Mouse (Mus musculus) T-cell, adult 2 months (primary cell): ENCODE measurements around the gene Dlx3.

Experiments used
- DNase-seq: peaks from one replicate; pipeline ENCODE4 v3.0.0; 2022; ENCODE audit warnings: low spot score

Gene Dlx3

DNA sequence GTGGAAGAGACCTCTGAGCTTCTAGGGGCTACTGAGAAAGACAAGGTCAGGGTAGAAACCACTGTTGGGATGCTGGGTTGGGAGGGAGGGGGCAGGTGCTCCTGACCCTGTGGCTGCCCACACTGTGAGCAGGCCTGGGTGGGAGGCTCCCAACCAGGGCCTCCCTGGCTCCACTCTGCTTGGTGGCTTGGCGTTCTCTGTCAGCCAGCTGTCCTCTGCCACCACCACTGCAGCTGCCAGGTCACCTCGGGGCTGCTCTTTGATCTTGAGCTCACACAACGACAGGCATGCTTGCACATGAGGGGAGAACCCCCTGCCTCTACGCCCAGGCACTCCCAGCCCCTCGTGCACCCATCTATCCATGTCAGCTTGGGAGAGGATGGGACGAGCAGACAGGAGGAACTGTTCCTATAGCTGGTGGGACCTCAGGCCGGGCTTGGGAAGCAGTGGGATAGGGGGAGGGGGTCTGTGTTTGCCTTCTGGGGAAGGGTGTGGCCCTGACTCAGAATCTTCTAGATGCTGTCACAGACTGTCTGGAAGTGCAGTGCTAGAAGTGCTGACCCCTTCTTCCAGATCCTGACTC, 5.5 kb downstream of the Dlx3 start:
- no peak for DNase-seq

DNA sequence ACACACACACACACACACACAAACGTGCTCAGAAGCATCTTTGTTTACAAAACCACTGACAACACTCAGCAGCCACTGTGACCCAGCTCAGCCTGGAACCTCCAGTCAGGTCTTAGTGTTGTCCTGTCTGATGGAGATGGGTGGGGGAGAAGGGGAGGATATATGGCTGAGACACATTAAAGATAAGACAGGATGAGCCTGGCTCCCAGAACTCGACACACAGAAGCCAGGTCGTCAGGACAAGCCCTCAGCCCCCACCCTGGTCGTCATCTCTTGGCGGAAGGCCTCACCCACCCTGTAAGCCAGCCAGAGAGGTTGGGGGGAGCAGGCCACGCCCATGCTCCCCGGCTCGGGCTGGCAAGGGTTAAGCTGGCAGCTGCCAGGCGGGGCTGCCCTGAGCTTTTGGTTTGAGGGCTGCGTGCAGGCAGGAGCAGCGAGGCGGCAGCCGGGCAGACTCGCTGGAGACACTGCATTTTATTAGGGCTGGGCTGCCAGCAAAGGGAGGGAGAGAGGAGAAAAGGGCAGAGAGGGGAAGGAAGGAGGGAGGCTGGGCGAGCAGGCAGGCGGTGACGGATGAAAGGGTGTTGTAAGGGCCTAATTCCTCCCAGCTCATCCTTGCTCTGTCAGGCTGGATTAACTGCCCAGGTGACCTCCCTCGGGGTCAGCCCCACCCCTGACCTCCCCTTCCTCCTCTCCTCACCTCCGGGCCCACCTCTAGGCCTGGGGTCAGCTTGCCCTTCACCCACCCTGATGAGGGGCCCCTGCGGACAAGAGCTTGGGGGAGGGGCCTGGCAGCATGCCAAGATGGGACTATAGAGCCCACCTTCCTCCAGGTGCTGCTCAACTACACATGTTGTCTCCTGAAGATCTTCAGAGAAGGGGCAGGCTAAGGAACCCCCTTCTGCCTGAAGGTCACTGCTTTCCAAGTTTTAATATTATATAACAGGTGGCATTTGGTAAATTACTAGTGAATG, 6.6 kb downstream of the Dlx3 start:
- no peak for DNase-seq

DNA sequence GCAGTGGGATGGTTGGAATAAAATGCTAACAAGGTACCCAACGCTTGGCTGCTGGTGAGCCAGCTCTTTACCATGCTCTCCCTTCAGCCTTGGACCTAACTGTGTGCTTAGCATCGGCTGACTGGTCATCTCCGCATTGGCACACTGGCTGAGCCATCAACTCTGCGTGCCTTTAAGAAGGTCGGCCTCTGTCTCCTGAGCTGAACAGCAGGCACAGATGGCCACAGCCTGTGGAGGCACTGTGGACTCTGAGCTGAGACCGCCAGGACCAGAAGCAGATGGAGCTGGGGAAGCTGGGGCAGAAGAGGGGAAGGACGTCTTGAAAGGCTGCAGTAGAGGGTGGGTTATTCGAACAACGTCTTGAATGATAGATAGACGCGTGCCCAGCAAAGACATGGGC, 8.4 kb downstream of the Dlx3 start:
- DNase-seq, result no peak

DNA sequence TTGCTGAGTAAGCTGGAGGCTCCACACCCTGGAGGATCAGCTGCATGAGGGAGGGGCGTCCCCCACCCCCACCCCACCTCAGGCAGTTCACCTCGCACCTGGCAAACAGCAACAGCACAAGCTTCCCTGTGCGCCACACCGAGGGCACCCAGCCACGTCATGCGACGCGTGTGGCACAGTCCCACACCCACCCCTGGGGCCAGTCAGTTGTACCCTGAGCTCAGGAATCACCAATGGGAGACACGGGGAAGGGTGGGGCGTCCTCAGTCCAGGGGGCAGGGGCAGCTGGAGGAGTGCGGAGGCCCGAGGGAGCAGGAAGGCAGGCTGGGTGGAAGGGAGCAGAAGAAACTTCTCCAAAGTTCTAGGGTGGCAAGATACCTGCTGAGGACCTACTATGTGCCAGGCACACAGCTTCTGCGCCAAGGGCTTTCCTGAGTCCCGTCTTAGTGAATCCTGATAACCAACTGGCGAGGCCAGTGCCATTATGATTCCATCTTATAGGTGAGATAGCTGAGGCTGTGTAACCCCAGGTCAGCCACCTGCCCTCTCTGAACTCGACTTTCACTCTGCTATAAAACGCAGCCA, 10.8 kb downstream of the Dlx3 start:
- no peak for DNase-seq

DNA sequence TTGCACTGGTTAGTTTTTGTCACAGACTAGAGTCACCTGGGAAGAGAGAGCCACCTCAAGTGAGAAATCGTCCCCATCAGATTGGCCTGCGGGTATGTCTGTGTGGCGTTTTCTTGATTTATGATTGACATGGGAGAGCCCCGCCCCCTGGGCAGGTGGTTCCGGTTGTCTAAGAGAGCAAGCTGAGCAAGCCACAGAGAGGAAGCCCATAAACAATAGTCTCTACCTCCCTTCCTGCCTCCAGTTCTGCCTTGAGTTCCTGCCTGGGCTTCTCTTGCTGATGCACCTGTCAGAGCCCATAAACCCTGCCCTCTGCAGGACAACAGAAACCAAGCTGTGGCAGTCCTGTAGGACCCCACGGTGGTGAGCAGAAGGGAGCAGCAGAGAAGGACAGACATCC, 13.4 kb downstream of the Dlx3 start:
- DNase-seq, result no peak

DNA sequence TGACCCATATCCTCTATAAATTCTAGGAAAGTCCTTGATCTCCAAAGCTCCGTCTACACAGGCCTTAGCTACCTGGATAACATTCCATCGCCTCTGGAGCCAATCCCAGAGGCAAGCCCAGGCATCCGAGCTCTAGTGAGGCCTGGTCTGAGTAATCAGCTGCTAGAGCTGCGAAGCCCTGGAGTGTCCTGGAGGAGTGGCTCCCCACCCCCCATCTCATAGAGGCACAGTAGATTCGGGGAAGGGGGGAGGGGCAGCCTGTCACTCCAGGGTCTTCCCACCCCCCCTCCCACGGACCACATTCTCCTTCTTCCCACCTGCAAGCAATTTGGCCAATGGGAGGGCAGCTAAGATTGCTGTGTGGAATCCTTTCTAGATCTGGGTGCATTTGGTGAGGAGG, 17.4 kb downstream of the Dlx3 start:
- no peak for DNase-seq

DNA sequence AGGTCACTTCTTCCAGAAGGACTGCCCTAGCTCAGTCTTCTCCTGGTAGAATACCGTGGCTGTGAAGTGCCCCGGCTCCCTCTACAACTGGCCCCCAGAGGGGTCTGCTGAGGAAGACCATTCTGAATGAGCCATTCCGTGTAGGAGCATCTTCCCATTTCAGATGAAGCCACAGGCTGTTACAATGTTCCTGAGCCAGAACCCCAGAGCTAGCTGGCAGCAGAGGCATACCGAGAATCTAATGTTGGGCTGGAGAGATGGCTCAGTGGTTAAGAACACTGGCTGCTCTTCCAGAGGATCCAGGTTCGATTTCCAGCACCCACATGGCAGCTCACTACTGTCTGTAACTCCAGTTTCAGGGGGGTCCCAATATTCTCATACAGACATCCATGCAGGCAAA, 20.0 kb downstream of the Dlx3 start:
- DNase-seq, result no peak

DNA sequence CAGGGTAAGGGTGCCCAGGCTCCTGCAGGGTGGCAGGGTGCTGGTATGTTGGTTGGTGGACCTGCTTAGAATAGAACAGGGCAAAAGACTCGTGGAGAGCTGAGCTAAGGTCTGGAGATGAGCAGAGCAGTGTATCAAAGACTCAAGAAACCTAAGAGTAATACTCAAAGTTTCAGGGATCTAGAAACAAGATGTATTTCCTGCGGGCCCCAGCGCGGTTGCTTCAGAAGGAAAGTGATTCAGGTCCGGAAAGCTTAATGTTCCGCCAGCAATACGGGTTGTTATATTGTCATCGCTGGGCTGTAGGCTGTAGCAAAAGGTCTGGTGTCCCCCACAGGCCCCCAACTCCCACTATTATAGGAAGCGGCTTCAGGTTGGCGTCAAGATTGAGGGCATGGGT, 22.3 kb downstream of the Dlx3 start:
- no peak for DNase-seq

DNA sequence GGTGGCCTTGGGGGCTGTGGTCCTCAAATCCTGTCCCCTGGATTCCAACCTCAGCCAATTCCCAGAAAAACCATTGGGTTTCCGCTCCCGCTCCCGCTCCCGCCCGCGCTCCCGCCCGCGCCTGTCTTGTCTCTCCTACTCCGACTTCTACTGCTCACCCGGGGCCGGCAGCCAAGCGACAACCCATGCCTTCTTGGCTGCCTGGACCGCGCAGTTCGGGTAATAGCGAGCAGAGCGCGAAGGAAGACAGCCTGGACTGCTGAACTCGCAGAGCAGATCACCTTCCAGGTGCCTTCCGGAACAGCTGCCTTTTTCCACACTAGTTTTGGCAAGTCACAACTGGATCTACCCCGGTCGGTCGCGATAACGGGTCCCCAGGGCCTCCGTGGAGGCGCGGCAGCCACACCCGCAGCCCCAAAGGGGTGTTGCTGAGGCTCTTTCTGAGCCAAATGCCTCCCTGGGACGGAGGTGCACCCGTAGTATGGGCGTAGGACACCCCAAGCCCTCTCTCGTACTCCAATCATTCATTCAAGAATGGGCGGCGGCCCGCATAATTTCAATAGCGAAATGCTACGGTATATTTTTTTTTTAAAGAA, 23.2 kb downstream of the Dlx3 start:
- no peak for DNase-seq

DNA sequence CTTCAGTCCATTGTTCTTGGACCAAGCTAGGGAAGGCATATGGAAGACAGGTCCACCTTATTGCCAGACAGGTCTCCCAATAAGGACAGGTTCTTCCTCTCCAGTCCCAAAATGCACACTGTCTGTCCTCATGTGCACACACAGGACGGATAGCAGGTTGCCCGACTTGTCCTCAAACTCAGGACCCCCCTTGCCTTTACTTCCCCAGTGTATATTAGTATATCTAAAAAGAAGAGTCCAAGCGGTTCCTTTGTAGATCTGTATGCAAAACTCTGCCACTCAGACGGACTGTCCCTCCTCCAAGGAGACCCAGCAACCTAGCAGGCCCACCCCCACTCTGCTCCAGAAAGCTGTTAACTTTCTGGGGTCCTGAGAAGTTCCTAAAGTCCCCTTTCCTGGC, 23.7 kb downstream of the Dlx3 start:
- DNase-seq, result no peak

DNA sequence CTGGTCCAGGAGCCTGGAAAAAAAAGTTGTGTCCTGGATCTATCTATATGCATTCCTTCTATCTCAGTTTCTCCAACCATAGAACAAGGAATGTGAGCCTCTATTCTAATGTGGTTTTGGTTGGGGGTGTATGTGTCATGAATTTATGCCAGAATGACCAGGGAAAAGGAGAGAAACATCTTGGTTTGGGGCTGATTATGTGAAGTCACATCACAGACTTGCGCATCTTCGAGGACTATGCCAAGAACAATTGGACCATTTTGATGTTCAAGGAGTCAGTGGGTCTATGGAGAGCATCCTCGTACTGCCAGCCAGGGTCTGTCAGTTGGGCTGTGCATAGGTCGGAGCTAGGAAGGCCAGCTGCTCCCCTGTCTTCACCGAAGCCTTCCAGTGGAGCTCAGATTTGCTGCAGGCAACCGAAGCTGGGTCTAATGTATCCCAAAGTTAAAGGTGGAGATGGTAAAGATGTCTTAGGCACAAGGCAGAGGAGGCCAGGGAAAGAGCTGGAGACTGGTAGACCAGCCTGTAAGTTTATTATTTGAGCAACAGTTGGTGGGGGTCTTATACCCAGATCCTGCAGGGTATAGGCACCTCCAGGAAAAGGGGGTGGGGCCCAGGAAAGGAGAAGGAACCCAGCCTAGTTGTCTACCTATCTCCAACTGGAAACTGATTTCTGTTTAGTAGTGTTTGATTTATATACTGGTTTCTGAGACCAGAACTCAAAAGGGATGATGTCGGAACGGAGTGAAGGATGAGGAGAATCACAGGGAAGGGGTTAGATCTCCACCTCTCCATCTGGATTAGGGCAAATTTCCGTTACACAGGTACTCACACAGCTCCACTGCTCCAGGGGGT, 24.4 kb downstream of the Dlx3 start:
- no peak for DNase-seq

DNA sequence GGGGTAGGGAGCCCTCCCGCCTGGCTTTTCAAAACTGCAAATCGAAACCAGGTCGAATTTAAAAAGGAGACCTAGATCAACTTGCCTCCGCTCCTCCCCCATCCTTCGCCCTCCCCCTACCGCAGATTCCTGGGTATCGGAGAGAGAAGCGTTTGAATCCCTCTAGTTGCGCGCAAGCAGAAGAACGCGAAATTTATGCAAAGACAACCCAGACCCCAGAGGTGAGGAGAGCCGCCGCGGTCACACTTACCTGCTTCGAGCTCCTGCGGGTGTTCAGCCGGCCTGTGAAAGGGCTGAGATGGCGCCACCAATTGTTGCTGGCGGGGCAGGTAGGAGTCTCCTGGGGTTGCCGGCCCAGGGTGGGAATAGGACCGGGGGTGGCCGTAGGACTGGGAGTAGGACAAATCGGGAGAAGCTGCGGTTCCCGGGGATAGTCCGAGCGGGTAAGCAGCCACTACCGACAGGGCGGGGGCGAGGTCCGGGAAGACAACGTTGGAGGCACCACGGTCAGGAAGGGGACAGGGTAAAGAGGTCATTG, 25.1 kb downstream of the Dlx3 start:
- no peak for DNase-seq

DNA sequence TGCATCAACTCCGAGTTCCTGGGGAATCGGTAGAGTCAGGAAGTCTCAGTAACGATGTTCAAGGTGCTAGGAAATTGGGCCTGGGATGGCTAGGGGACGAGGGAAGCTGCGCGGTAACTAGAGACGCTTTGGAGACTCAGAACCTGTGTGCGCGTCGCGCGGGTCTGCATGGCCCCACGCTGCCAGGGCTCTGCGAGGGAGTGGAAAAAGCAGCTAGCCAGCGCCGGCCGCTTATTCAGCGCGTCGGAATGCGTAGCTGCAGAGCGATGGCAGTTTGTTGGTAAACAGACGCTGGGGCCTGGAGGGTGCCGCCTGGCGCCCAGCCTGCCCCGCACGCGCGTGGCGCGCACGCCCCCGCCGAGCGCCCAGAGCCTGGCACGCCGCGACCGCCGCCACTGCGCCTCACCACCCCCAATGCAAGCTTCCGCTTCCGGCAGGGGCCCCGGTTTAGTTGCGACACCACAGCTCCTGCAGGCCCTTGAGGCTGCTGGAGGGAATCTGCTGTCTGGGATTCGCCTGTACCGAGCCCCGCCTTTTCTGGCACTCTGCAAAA, 26.0 kb downstream of the Dlx3 start, which contains the start of gene Dlx4:
Gene Dlx4, minus strand, starts transcription at position 413 of the 553 bp plus-strand sequence.
- DNase-seq, result peak; percentile 29

DNA sequence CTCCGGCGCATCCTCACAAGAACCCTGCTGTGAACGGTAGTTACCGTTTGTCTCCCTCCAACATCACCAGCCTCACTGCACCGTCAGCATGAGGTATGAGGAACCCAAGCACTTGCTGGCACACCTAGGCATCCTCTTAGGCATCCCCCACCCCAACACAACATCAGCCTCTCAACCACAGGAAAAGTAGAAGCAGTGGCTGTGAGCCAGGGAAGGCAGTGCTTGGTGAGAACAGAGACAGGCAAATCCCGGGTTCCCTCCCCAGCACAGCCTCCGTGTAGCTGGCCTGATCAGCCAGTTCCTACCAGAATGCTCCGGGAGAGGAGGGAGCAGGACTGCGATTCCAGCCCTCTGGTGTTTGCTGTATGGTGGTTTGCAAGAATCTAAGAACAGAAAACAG, 28.8 kb downstream of the Dlx3 start:
- DNase-seq, result no peak

DNA sequence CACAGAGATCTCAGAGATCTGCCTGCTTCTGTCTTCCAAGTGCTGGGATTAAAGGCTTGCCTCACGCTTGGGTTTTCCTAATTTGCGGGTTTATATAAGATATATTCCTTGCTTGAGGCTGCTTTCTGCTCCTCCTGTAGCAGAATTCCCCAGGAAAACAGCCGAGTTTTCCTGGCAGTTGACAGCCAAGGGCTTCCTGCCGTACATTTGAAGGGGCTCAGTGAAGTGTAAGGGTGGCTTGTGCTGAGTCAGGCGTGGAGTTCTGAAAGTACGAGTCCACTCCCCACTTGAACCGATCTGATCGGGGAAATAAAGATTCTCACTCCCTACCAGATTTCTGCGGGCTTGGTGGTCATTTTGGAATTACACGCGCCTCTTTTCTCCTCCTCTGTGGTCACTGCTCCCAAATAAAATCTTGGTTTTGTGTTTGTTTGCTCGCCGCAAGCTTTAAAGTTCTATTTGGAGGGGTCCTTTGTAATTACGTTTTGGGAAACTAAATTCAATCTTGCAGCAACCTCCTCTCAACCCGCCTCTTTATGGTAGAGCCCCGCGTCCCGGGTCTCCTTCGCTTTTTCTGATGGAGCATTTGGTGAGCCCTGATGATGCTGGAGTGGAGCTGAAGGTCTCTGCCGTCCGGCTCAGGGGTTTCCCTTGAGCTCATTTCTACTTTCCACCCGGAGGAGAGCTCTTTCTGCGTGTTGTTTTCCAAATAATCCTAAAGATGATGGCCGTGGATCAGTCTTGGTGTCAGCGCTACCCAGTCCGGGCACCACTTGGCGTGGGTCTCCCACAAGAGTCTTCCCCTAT, 29.7 kb downstream of the Dlx3 start:
- no peak for DNase-seq

DNA sequence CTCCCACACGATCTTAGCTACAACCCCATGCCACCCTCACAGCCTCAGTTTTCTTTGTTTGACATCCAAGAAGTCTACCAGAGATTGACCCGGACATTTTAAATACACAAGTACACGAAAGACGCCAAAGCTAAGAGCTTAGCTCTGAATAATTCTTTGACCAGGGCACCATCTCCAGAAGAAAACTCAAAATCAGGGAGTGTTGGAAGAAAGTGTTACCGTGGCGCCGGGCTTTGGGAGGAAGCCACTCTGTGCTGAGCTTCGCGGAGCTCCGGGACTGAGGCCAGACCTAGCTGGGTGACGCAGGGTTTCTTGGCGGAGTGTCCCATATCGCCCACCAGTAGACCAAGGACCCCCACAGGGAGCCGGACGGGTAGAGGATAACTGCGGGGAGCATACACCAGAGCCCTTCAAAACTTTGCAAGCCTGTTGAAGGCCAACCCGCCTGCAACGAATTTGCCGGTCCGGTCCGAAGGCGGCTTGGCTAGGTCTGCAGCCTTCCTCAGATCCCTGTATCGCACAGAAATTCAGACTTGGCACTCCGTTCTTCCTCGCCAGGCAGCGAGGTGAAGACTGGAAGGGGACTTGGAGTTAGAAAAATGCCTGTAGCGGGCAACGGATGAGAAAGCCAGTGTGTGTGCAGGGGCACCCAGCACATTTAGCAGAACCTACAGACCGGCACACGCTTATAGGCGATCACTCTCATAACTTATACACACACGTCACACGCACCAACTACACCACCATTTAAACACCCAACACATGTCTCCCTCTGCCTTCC, 30.5 kb downstream of the Dlx3 start:
- DNase-seq, result no peak

DNA sequence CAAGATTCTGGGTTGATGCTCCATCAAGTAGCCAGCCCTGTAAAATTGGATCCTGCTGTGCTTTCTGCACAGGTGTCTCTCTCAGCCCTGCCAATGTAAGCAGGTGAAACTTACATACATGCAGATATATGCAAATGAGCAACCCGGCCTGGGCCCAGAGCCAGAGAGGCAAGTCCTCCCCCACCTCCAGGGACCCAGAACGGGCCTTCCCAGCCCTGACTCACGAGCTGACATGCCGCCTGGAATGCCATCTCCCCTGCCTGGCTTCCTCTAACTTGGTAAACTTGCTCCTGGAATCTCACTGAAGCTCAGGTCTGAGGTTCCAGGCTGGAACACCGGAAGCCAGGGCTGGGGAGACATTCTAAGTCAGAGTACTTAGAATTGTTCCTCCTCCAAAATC, 33.2 kb downstream of the Dlx3 start:
- no peak for DNase-seq

DNA sequence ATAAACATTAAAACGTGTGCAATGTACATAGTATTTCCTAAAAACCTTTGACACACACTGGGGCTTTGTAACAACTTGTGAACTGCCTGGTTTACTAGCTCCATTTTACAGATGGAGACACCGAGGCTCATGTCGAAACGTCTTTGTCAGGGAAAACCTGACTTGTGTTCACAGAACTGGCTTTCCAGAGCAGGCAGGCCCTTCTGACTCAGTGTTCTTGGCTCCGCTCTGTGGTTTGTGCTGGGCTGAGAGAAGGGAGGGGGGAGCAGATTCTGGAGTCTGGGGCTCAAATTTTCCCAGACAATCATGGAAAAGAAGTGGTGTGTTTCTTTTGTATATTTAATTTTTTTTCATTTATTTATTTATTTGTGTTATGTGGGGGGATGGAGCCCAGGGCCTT, 33.8 kb downstream of the Dlx3 start:
- DNase-seq, result no peak

DNA sequence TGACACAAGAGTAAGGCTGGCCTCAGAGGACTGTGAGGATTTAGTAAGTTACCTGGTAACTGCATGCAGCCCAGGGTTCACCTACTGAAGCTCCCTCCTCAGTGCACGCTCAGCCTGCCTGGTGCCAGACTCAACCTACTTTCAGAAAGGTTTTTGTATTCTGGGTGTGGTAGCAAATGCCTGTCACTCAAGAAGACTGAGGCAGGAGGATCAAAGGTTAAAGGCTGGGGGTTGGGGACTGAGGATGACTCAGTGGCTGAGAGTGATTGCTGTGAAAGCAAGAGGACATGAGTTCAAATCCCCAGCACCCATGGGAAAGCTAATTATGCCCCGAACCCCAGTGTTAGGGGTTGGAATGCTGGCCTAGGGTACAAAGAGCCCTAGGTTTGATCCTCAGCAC, 35.6 kb downstream of the Dlx3 start:
- DNase-seq, result no peak

DNA sequence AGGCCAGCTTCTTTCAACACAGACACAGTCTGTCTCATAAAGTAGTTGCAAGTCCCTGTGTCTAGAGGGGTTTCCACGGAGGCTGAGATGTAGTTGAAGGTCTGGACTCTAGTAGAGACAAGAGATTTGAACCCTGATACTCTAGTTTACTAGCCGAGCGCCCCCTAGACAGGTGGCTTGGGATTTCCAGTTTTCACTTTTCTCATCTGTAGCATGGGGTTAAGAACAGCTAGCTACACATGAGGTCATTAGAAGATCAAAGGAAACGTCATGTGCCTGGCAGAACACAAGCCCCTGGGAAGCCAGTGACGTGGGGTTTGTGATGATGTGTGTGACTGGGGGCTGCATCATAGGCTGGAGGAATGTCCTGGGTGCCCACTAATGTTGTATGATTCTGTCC, 37.4 kb downstream of the Dlx3 start:
- no peak for DNase-seq
